Mouse (Mus musculus): ENCODE measurements around the gene Rasl11a.

- TF ChIP-seq CTCF (IDR thresholded peaks at IDR 0.05; ENCODE audit: extremely low read depth, insufficient read length, insufficient replicate concordance, low read depth, low read length): no peak
- TF ChIP-seq POLR2A (IDR thresholded peaks at IDR 0.05; ENCODE audit: low read depth, low read length): no peak
Measured at GRCm38 (mm10) chr5:146876024-146876423, 31.2 kb downstream of the Rasl11a start.

Data from small intestine, adult 2 months (tissue).